Mouse (Mus musculus) CD8-positive naive resting alpha-beta T cell, adult 2 months (primary cell): ENCODE data around the gene Pnpla6.

Experiments used
- DNase-seq, 2 experiments: peaks; one replicate each; pipeline ENCODE4 v3.0.0; 2022; ENCODE audit warnings: low read depth in 2 of 2, low spot score in 2 of 2

Gene Pnpla6

DNA sequence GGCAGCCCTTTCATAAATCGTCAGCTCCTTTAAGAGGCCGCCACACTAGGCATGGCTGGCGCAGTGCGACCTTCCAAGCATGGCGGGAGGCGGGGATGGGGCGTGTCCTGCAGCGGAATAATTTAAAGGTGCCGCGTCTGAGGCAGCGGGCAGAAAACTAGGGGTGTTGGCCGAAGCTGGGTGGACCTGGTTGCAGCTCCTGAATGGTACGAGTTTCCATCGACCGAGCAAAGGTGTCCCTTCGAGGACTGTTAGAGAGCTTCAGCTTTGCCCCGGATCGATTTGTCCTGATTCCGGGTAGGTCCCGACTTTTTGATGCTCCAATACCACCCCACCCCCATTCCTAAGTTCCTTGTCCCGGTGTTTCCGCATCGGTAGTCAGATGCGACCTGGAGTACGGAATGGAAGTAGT is at the start of gene Pnpla6:
TSS of gene Pnpla6 (plus strand) at position 125 of the 412 bp plus-strand sequence.
- peak; percentile 58 to 73 for DNase-seq

DNA sequence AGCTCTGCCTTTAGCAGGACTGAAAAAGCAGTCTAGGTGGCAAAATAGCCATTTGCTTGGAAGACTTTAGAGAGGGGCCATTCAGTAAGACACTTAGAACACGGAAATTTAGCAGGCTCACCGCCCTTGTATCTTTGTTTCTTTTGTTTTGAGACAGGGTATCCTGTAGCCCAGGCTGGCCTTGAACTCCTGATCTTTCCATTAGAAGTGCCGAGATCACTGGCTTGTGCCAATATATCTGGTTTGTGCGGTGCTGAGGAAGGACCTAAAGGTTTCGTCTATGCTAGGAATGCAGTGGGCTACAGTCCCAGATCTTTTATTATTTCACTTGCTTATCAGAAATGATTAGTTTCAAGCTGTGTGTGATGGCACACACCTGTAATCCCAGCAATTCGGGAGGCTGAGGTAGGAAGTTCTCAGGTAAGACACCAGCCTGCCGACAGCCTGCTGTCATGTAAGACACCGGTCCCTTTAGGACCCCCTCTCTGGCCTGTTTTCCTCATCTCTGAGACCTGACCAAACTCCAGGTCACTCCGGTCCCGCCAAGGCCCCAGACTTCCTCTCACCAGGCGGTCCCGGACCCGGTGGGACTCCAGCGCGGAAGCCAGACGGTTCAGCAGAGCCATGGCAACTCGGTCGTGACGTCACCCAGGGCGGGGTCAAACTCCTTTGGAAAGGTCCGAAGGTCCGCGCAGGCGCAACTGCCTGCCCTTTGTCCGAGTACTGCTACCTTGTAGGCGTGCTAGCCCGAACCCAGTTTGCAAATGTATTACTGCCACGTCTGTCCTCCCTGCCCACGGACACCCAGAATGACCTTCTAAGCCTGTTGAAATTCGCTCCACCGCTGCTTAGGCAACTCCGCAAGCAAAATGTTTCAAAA is 47.9 kb upstream of the Pnpla6 start, which contains the start of gene Pex11g:
TSS of gene Pex11g (minus strand) at position 675 of the 880 bp plus-strand sequence.
- peak; percentile 48 to 55 for DNase-seq

DNA sequence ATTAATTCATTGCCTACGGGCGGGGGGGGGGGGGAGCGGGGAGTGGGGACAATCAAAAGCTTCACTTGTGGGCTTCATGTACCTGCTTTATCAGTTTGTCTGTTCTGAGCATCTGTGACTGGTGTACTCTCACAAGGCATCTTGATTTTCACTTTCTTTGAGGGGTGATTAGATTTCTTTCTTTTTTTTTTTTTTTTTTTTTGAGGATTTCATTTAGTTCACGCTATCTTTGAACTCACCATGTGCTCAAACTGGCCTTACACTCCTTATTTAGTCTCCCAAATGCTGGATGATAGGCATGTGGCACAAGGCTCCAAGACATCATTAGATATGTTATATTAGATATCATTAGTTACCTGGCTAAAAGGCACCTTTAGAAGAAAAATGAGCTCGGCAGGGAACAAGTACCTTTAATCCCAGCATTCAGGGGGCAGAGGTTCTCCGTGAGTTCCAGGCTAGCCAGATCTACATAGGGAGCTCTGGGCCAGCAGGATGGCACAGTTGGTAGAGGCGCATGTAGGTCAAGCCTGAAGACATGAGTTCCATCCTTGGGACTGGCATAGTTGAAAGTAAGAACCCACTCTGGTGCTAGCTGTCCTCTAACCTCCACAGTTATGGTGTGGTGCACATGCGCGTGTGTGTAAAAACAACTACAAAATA is 47.2 kb upstream of the Pnpla6 start:
- no peak for DNase-seq

DNA sequence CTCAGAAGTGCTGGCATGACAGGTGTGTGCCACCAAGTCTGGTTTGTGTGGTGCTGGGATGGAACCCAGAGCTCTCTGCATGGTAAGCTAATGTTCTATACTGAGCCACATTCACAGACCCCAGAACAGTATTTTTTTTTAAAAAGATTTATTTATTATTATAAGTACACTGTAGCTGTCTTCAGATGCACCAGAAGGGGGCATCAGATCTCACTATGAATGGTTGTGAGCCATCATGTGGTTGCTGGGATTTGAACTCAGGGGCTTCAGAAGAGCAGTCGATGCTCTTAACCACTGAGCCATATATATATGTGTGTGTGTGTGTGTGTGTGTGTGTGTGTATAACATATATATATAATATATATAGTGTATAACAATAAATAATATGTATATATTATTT is 46.3 kb upstream of the Pnpla6 start:
- no peak for DNase-seq

DNA sequence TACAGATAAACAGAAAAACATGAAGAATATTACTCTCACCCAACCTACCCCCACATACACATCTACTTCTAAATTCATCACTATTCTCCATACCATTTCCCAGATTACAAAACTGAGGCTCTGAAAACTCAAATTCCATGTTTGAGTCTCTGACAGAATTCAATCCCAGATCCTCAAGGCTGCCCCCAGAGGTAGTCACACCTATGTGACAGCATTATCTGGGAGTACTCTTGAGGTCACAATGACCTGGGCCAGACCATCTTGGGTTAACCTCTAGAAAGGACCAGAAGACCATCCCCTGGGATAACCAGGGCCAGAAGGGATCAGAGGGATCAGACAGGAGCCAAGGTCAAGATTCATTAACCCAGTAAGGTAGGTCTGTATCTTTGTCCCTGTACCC is 44.6 kb upstream of the Pnpla6 start, which contains the start of gene Tex45:
TSS of gene Tex45 (plus strand) at position 301 of the 400 bp plus-strand sequence.
- no peak for DNase-seq

DNA sequence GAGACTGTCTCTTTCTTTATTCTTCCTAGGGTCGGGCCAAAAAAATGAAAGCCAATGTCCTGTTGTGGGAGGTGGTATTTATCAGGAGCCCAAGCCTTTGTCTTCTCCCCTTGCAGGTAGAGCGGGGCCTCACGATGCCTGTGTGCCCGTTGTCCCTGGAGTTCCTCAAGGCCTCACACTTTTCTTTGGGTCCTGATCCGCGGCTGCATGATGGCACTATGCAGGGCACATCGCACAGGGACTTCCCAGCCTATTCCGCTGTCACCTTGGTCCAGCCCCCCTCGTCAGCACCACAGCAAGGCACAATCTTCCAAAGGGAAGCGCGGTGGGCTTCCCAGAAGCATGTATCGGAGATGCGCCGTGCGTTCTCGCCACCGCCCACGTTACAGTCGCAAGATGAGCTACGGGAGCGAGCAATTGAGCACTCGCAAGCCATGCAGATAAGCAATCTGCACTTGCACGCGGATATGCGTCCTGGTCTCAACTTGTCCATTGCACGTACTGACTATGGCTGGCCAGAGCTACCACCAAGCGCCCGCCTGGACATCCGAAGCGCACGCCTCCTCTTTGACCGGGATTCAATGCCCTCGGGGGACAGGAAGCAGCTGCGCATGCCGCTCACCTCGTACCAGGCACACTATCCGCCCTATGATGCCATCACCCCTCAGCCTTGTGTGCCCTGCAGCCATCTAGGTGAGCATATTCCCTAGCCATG is 39.3 kb upstream of the Pnpla6 start:
- DNase-seq: no peak

DNA sequence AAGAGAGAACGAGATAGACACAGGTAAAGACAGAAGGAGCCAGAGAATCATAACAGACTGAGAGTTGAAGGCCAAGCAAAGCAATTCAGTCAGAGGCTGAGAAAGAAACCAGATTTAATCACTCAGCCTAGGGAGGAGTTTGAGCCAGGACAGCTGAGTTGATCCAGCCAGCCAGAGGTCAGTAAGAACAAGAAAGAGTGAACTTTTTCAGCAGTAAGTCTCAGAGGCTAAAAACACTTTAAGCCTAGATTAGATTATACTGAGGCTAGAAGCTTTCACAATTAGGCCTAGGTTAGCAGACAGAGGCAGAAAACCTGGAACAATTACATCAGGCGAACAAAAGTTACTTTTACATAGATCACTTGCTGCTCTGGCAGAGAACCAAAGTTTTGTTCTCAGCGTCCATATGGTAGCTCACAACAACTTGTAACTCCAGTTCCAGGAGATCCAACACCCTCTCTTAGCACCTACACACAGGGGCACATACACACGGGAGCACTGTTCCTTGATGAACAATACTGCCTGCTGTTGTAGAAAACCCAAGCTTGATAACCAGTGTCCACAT is 34.9 kb upstream of the Pnpla6 start:
- DNase-seq: no peak

DNA sequence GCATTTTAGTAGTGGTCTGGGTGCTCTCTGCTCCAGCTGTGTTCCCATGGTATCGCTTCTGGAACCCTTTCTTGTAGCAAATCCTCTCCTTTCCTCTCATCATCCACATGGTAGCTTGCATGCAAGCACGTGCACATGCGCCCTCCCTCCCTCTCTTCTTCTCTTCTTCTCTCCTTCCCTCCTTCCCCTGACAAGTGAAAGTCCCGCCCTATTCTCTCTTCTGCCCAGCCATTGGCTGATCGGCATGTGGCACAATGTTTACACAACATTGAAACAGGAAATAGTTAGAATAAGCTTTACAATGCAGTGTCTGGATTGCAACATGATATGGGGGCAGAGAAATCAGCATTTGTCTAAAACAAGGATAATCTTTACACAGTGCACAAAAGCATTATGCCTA is 33.6 kb upstream of the Pnpla6 start:
- no peak for DNase-seq

DNA sequence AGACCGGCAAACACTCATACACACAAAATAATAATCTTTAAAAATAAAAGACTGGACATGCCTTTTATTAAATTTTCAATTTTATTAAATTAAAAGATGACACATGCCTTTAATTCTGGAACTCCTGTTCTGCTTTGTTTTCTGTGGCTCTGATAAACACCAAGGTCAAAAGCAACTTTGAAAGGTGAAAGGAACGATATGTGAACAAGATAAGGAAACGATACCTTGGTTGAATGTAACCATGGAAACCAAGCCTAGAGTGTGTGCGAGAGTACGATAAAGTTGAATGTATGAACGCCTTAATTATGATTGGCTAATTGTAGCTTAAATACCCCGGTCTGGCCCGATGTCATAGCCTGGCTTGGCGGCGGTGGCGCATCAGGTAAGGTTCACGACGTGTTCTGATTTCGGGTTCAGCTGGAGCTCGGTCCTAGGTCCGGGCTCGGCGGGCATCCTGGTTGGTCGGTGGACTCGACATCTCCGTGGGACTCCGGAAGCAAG is 32.9 kb upstream of the Pnpla6 start:
- no peak for DNase-seq

DNA sequence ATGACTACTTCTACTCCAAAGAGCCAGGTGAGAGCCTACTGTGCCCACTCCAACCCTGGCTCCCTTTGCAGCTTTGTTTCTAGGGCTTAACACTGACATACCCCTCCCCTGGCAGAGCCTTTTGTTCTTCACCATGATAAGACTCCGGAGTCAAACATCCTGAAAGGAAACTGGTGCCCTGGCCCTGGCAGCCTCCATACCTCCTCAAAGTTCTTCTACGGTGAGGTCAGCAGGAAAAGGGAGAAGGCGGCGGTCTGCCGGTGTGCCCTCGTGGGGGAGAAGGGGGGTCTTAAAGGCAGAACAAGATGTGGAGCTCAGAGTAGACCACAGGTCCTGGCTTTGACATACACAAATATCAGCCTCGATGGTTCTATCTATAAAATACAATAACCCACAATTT is 31.6 kb upstream of the Pnpla6 start:
- DNase-seq: no peak

DNA sequence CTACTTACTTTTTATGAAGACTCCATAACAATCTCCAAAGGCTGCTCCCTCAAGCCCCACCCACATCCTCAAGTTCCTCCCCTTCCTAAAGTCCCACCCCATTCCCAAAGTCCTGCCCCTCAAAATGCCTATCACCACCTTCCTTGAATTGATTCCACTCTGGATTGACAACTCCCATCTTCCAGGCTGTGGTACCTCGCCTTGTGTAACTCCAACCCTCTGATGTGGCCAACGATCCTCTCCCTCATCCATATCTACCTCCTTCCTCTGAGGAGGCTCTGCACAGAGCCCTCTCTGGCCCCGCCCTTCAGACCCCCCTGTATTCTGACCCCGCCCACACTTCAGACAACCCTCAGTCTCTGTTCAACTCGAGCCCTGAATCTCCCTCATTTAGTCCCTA is 30.0 kb upstream of the Pnpla6 start:
- DNase-seq: no peak

DNA sequence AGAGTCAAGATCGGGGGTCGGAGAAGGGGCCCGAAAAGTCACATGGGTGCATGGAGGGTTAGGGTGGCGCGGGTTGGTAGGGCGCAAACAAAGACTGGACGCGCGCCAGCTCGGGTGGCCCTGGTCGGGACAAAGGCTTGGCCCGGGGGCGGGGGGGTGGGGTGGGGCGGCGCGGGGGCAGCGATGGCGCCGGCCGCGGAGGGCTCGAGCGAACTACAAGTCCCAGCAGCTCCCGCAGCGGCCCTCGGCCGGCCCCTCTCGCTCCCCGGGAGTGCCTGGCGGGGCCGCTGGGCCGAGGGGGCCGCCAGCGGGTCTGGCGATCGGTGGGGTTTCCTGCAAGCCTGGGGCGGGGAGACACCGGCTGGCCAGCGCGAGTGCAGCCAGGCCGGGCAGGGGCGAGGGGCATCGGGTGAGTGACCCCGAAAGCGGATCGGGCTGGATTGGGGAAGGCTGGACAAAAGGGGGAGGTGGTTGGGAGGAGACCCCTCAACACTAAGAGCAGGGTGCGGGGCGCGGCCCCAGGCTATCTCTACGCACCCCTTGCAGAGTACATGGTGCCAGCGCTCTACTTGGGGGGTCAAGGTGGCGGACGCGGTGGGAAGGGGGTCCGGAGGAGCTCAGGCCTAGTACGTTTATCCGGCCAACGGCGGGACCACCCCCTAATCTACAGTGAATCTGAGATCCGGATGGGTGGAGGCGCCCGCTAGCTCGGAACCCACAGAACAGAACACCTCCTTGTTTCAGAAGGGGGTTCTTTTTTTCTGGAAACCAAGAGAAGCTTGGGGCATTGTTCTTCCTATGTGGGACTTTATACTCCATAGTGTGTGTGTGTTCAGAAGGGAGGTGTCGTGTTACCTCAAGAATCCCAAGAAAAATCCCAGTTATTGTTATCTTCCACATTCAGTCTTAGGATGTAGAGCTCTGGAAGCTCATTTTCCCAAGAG is 22.0 kb upstream of the Pnpla6 start, which contains the start of gene Zfp358:
TSS of gene Zfp358 (plus strand) at position 238 of the 944 bp plus-strand sequence.
- peak in 1 of 2 experiments; percentile 44 for DNase-seq

DNA sequence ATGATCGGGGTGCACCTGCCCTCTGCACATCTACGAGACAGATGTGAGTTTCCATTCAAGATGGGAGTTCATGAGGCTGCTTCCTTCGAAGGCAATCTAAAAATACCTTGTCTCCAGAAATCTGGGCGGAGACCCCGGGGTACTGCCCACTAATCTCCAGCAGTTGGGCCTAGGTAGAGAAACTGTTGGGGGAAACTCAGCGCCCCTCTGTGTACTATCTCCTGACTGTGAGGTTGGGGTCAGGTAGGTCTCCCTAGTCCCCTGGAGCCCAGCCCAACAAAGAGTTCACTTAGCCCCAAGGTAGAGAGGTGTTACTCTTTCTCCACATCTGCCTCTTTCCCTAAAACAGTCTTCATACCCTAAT is 21.4 kb upstream of the Pnpla6 start:
- no peak for DNase-seq

DNA sequence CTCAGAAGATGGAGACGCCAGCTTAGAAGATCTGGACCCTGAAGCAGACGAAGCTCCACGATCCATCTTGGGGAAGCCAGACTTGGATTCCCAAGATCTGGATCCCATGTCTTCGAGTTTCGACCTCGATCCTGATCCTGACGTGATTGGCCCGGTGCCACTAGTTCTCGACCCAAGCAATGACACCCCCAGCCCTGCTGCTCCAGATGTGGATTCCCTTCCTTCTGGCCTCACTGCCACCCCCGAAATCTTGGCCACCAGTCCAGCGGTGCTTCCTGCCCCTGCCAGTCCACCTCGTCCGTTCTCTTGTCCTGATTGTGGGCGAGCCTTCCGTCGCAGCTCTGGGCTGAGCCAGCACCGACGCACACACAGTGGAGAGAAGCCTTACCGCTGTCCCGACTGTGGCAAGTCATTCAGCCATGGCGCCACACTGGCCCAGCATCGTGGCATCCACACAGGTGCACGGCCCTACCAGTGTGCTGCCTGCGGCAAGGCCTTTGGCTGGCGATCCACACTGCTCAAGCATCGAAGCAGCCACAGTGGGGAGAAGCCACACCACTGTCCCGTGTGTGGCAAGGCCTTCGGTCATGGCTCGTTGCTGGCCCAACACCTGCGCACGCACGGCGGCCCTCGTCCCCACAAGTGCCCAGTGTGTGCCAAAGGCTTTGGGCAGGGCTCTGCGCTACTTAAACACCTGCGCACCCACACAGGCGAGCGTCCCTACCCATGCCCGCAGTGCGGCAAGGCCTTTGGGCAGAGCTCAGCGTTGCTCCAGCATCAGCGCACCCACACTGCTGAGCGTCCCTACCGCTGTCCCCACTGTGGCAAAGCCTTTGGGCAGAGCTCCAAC is 19.4 kb upstream of the Pnpla6 start:
- DNase-seq: no peak

DNA sequence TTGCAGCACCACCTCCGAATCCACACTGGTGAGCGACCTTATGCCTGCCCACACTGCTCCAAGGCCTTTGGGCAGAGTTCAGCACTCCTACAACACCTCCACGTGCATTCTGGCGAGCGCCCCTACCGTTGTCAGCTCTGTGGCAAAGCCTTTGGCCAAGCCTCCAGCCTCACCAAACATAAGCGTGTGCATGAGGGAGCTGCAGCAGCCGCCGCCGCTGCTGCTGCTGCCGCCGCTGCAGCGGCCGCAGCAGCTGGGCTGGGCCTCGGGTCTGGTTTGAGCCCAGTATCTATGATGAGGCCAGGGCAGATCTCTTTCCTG is 18.8 kb upstream of the Pnpla6 start:
- no peak for DNase-seq

DNA sequence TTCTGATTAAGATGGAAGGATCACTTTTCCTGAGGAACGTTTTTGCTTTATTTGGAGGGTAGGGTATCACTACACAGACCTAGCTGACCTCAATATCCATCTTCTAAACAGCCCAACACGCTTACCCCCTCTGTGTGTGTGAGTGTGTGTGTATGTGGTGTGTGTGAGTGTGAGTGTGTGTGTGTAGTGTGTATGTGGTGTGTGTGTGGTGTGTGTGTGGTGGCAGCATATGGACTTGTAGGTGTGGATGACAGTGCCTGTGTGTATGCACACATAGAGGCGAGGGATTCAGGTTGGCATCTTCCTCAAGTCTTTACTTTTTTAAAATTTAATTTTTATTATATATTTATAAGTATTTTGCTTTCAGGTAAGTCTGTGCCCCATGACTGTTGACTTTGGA is 16.6 kb upstream of the Pnpla6 start:
- DNase-seq: no peak

DNA sequence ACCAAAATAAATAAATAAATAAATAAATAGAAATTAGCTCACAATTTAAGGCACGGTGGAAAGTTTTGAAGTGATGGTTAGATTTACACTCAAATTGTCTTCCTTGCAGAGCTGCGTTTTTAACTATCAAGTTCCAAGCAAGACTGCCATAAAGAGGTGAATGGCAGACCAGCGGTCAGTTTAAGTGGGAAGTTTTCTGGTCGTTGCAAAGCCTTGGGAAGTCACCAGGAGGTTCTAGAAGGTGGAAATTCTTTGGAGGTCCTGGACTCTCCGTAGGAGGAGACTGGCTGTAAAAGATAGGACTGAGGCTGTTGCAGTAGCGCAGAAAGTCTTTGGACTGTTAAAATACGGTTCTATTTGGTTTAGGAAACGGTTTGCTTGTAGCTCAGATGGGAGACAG is 15.4 kb upstream of the Pnpla6 start:
- no peak for DNase-seq

DNA sequence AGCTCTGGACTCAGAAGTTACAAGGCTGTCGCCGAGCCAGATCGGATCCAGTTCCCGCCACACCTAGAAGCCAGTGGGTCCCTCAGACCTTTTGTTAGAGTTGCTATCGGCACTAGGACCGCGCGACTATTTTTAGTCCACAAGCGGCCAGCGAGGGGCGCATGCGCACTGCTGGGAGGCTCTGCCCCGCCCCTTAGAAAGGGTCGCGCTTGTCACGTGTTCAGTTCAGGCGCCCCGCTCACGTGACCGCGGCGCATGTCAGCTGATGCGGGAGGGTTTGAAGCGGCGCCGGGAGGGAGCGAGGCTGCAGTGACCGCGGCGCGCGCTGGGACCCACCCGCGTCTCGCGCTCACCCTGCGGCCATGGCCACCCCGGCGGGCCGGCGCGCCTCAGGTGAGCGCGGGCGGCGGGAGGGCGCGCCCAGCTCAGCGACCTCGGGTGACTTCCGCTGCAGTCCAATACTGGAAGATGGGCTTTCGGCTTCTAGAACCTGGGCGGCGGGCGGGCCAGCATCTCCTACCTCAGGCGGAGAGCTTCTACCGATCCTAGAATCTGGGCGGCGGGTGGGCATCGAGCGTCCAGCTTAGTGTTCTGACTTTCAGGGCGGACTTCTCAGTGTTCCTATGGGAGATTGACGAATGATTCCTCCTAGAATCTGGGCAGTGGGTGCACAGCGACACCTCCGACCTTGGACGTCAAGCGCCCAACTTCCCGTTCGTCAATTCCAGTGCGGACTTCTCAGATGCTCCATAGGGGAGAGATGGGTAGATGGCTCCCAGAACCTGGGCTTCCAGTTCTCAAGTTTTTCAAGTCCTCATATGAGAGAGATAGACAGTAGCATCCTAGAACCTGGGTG is 14.7 kb upstream of the Pnpla6 start, which contains the start of gene Mcoln1:
TSS of gene Mcoln1 (plus strand) at position 223 of the 856 bp plus-strand sequence.
- DNase-seq: peak; percentile 95 to 97
